ENCODE assay signal across 24 mouse cellular contexts in the genomic region with DNA sequence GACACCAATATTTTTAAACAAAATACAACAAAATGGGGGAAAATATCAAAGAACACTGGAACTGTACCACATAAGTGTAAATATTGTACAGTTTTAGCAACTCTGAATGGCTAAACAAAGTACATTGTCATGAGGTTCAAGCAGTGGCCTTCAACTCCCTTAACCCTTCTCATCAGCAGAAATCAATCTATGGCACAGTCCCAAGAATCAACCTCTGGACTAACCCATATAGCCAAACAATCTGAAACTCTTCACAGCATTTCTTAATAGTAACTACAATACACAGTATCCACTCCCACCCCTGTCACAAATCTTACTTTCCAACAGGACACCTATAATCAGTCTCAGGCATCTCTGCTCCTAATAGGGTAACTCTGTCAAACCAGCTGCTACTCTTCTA.
"Had no signal": no experiment of that assay in that cellular context is flagged by ENCODE, and none has a peak within 500 bp of the region (broad histone marks: within the 10 kb centered on the region; RNA-seq: fewer than 3 reads in every experiment).

No protein-coding gene starts in this region.

- H3K27ac ChIP-seq: heart, adult 2 months; heart, embryonic 13.5 days; heart, embryonic 15.5 days; hindbrain, embryonic 13.5 days; hindbrain, embryonic 15.5 days; hindbrain, postnatal 0 days; kidney, embryonic 15.5 days; kidney, postnatal 0 days; left cerebral cortex, adult 2 months; limb, embryonic 10.5 days; limb, embryonic 12.5 days had no signal

- H3K4me3 ChIP-seq: heart, adult 2 months; heart, embryonic 13.5 days; heart, embryonic 15.5 days; hindbrain, embryonic 13.5 days; hindbrain, embryonic 15.5 days; kidney, embryonic 15.5 days; left cerebral cortex, adult 2 months; limb, embryonic 10.5 days; limb, embryonic 12.5 days had no signal

- ATAC-seq: forebrain, postnatal 0 days; hindbrain, postnatal 0 days; intestine, embryonic 16.5 days had no signal

- DNase-seq: forebrain, postnatal 0 days; gastrocnemius, postnatal 14 days; gastrocnemius, postnatal 36 days; heart, adult 11 months; heart, adult 2 months; heart, postnatal 14 days; heart, postnatal 36 days; kidney, adult 11 months; kidney, adult 2 months; kidney, adult 9 months; kidney, postnatal 14 days; kidney, postnatal 36 days had no signal

- H3K9me3 ChIP-seq: heart, embryonic 15.5 days; hindbrain, embryonic 13.5 days; hindbrain, embryonic 15.5 days; kidney, embryonic 15.5 days; limb, embryonic 10.5 days; limb, embryonic 12.5 days had no signal

- H3K36me3 ChIP-seq: hindbrain, embryonic 15.5 days; kidney, embryonic 15.5 days had no signal

- H3K4me1 ChIP-seq: hindbrain, embryonic 13.5 days; hindbrain, embryonic 15.5 days; kidney, embryonic 15.5 days; limb, embryonic 12.5 days had no signal

- H3K27me3 ChIP-seq: heart, embryonic 13.5 days; heart, embryonic 15.5 days; hindbrain, embryonic 13.5 days; hindbrain, embryonic 15.5 days; kidney, embryonic 15.5 days; limb, embryonic 12.5 days had no signal

- H3K4me2 ChIP-seq: heart, embryonic 11.5 days; heart, embryonic 13.5 days; heart, embryonic 15.5 days; hindbrain, embryonic 13.5 days; hindbrain, embryonic 15.5 days; kidney, embryonic 15.5 days; limb, embryonic 12.5 days had no signal

- H3K9ac ChIP-seq: forebrain, postnatal 0 days; heart, embryonic 13.5 days; heart, embryonic 15.5 days; hindbrain, embryonic 13.5 days; hindbrain, embryonic 15.5 days; kidney, embryonic 15.5 days; limb, embryonic 12.5 days had no signal
